Mouse (Mus musculus): ENCODE measurements around the gene Zfand3.

GRCm38 (mm10) chr17:30130326-30130725, 125.8 kb downstream of the Zfand3 start:
- no peak for TF ChIP-seq CTCF (IDR thresholded peaks at IDR 0.05; ENCODE audit: low read depth, low read length)
- no peak for TF ChIP-seq POLR2A (IDR thresholded peaks at IDR 0.05; ENCODE audit: extremely low read depth, insufficient read depth, low read length)
